Mouse (Mus musculus): ENCODE results near the gene Mocs2.

Gene Mocs2

GRCm38 (mm10) chr13:114852264-114853111, 34.5 kb downstream of the Mocs2 start:
- in situ Hi-C loops (cut with MboI; ENCODE audit: low sequenced_read_pairs), result no loop called here

- in situ Hi-C loops (cut with MboI; ENCODE audit: low sequenced_read_pairs), result no loop called here
Measured at GRCm38 (mm10) chr13:114853152-114853551, 35.1 kb downstream of the Mocs2 start.

- in situ Hi-C loops (cut with MboI; ENCODE audit: low sequenced_read_pairs), result no loop called here
Measured at GRCm38 (mm10) chr13:114854023-114854422, 36.0 kb downstream of the Mocs2 start.

- in situ Hi-C loops (cut with MboI; ENCODE audit: low sequenced_read_pairs), result no loop called here
Measured at GRCm38 (mm10) chr13:114854428-114854827, 36.4 kb downstream of the Mocs2 start.

GRCm38 (mm10) chr13:114855573-114856268, 37.7 kb downstream of the Mocs2 start:
- in situ Hi-C loops (cut with MboI; ENCODE audit: low sequenced_read_pairs), result no loop called here

GRCm38 (mm10) chr13:114856269-114856627, 38.2 kb downstream of the Mocs2 start:
- in situ Hi-C loops (cut with MboI; ENCODE audit: low sequenced_read_pairs), result no loop called here

GRCm38 (mm10) chr13:114857525-114857924, 39.5 kb downstream of the Mocs2 start:
- in situ Hi-C loops (cut with MboI; ENCODE audit: low sequenced_read_pairs), result no loop called here

GRCm38 (mm10) chr13:114874738-114875137, 56.7 kb downstream of the Mocs2 start:
- in situ Hi-C loops (cut with MboI; ENCODE audit: low sequenced_read_pairs), result no loop called here

- in situ Hi-C loops (cut with MboI; ENCODE audit: low sequenced_read_pairs), result no loop called here
Measured at GRCm38 (mm10) chr13:114876005-114876520, 58.0 kb downstream of the Mocs2 start.

- in situ Hi-C loops (cut with MboI; ENCODE audit: low sequenced_read_pairs), result no loop called here
Measured at GRCm38 (mm10) chr13:114878667-114879066, 60.6 kb downstream of the Mocs2 start.
